Mouse (Mus musculus) kidney, postnatal 0 days (tissue): ENCODE results near the gene Jph2. TPM values are rescaled to one million over a fixed set of nuclear protein-coding genes. Genes with fewer than 3 reads are reported as not detected.

Experiments used
- ATAC-seq: fragments of 200-750 bp; cut with Nextera tagmentation; replicated peaks from 2 replicates; pipeline ENCODE4 v1.8.0; 2017; ENCODE audit warnings: low read depth, moderate number of reproducible peaks, moderate TSS enrichment, moderate library complexity; ENCODE audit not compliant: low FRiP score
- DNase-seq: peaks from one replicate; pipeline ENCODE4 v3.0.0-alpha.2; 2016; ENCODE audit warnings: low spot score
- H3K27ac ChIP-seq: fragments of 300-500 bp; sonication (generic); 2 replicates; pipeline ENCODE4 v1.5.1; 2014; ENCODE audit warnings: mild to moderate bottlenecking
- H3K27me3 ChIP-seq: fragments of 300-500 bp; sonication (generic); 2 replicates; pipeline ENCODE4 v1.6.1; 2014; ENCODE audit warnings: low read length, mixed read lengths; ENCODE audit not compliant: insufficient read depth
- H3K36me3 ChIP-seq: fragments of 300-500 bp; sonication (generic); 2 replicates; pipeline ENCODE4 v1.6.1; 2014; ENCODE audit warnings: low read length, mixed read lengths; ENCODE audit not compliant: insufficient read depth
- H3K4me1 ChIP-seq: fragments of 300-500 bp; sonication (generic); replicated peaks from 2 replicates; pipeline ENCODE4 v1.6.1; 2014; ENCODE audit warnings: antibody characterized with exemption, low read length, mixed read lengths; ENCODE audit not compliant: insufficient read depth
- H3K4me2 ChIP-seq: fragments of 300-500 bp; sonication (generic); 2 replicates; pipeline ENCODE4 v1.6.1; 2014; ENCODE audit warnings: mild to moderate bottlenecking, low read length, moderate library complexity, mixed read lengths
- H3K4me3 ChIP-seq: fragments of 300-500 bp; sonication (generic); replicated peaks from 2 replicates; pipeline ENCODE4 v1.5.1; 2014; ENCODE audit warnings: low read depth, low read length
- H3K9ac ChIP-seq: fragments of 300-500 bp; sonication (generic); 2 replicates; pipeline ENCODE4 v1.6.1; 2014; ENCODE audit warnings: low read depth, low read length
- H3K9me3 ChIP-seq: fragments of 300-500 bp; sonication (generic); replicated peaks from 2 replicates; pipeline ENCODE4 v1.6.1; 2016; ENCODE audit warnings: low read length, inconsistent platforms, mixed read lengths
- CTCF ChIP-seq: IDR thresholded peaks from 2 replicates; pipeline ENCODE4 v1.5.1; 2016; ENCODE audit warnings: antibody characterized with exemption, low read depth, mild to moderate bottlenecking, moderate library complexity
- WGBS: fragments of 180-500 bp; shearing (Covaris S2); extraction: QIAGEN DNeasy Blood & Tissue Kit; methylation state at CpG from one replicate; pipeline ENCODE4 v1.1.7; 2014; 5-methylcytosine and 5-hydroxymethylcytosine counted together
- polyA plus RNA-seq: library from polyadenylated mRNA; unstranded; fragments of >200 nt; fragmentation: Nextera tagmentation; extraction: Ambion mirVana; gene quantifications from 2 replicates; pipeline ENCODE4 v1.2.1, GENCODE M21; 2015

Jph2 gene
- polyA plus RNA-seq, 1 experiment from 2014 or later, result 3.5 TPM

DNA sequence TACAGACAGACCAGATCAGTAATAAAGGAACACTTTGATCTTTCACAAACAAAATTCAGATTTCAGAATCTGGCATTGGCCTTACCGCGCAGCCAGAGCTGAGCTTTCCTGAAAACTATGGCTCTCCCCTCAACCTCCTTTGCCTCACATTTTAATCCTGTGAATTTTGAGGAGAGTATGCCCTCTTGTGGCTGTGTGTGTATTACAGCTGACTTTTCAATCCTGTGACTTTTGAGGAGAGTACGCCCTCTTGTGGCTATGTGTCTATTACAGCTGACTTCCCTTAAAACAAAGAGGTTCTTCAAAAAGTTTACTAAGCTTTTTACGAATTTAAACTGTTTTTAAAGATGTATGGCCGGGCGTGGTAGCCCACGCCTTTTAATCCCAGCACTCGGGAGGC, 3.4 kb upstream of the Jph2 start:
- H3K4me2 ChIP-seq, result no peak overlapping the region
- no peak for ATAC-seq
- peak; percentile 100 for TF ChIP-seq CTCF
- H3K27ac ChIP-seq, result no peak overlapping the region
- H3K4me1 ChIP-seq, result peaks cover 8% of the 10 kb centered on the region
- no peaks in the 10 kb centered on the region for H3K9me3 ChIP-seq
- H3K27me3 ChIP-seq, result no peaks in the 10 kb centered on the region
- 5% methylated on average over 8 of the region's 8 CpGs for WGBS
- peak; percentile 95 for DNase-seq
- peaks cover 3% of the 10 kb centered on the region; the same call in 1 of the 2 replicates for H3K36me3 ChIP-seq
- no peak overlapping the region for H3K4me3 ChIP-seq
- no peak overlapping the region for H3K9ac ChIP-seq

- 77% methylated on average over 8 of the region's 8 CpGs for WGBS
- H3K36me3 ChIP-seq, result no peaks in the 10 kb centered on the region
- peaks cover 8% of the 10 kb centered on the region for H3K4me1 ChIP-seq
- no peaks in the 10 kb centered on the region for H3K9me3 ChIP-seq
- ATAC-seq, result no peak
- no peak overlapping the region for H3K27ac ChIP-seq
- no peak overlapping the region for H3K9ac ChIP-seq
- H3K4me3 ChIP-seq, result no peak overlapping the region
- no peak overlapping the region for H3K4me2 ChIP-seq
- TF ChIP-seq CTCF, result no peak
- no peak for DNase-seq
- H3K27me3 ChIP-seq, result no peaks in the 10 kb centered on the region
These were observed 1.4 kb upstream of the Jph2 start for GRCm38 (mm10) chr2:163399222-163399621.

GRCm38 (mm10) chr2:163398770-163399169, 977 bp upstream of the Jph2 start:
- H3K9me3 ChIP-seq, result no peaks in the 10 kb centered on the region
- no peaks in the 10 kb centered on the region for H3K36me3 ChIP-seq
- DNase-seq (no peak), ATAC-seq (no peak)
- no peak for TF ChIP-seq CTCF
- H3K27ac ChIP-seq, result 0 out of 2 replicates have a peak overlapping the region, but pooled peaks have one; percentile 14
- peaks cover 8% of the 10 kb centered on the region for H3K4me1 ChIP-seq
- no peak overlapping the region for H3K4me3 ChIP-seq
- H3K4me2 ChIP-seq, result no peak overlapping the region
- H3K9ac ChIP-seq, result no peak overlapping the region
- WGBS, result 63% methylated on average over 4 of the region's 4 CpGs
- no peaks in the 10 kb centered on the region for H3K27me3 ChIP-seq

- Histone ChIP-seq H3K27ac (no peak overlapping the region), H3K9ac (peak overlapping the region; percentile 40; the same call in 1 of the 2 replicates), H3K4me3 (peak overlapping the region; percentile 28), H3K4me1 (peaks cover 13% of the 10 kb centered on the region), H3K36me3 (no peaks in the 10 kb centered on the region), H3K9me3 (no peaks in the 10 kb centered on the region), H3K27me3 (no peaks in the 10 kb centered on the region), H3K4me2 (peak overlapping the region; percentile 55)
- DNase-seq (no peak), ATAC-seq (no peak; the same call in 1 of the 2 replicates)
- no peak for TF ChIP-seq CTCF
- WGBS, result 85% methylated on average over 19 of the region's 19 CpGs
These were observed 722 bp downstream of the Jph2 start for GRCm38 (mm10) chr2:163397071-163397470.

GRCm38 (mm10) chr2:163394977-163395376, 2.8 kb downstream of the Jph2 start:
- 71% methylated on average over 6 of the region's 6 CpGs for WGBS
- H3K36me3 ChIP-seq, result no peaks in the 10 kb centered on the region

GRCm38 (mm10) chr2:163393976-163394375, 3.8 kb downstream of the Jph2 start:
- Histone ChIP-seq H3K36me3 (no peaks in the 10 kb centered on the region), H3K27ac (no peak overlapping the region), H3K9me3 (no peaks in the 10 kb centered on the region), H3K4me2 (no peak overlapping the region), H3K4me1 (peaks cover 14% of the 10 kb centered on the region), H3K4me3 (no peak overlapping the region), H3K9ac (no peak overlapping the region), H3K27me3 (no peaks in the 10 kb centered on the region)
- no peak for TF ChIP-seq CTCF
- 73% methylated on average over 6 of the region's 6 CpGs for whole genome bisulfite sequencing
- ATAC-seq, result no peak
- DNase-seq, result no peak

More at GRCm38 (mm10) chr2:163394977-163395376, 2.8 kb downstream of the Jph2 start:
- Histone ChIP-seq H3K4me3 (no peak overlapping the region), H3K27me3 (no peaks in the 10 kb centered on the region), H3K4me1 (peaks cover 14% of the 10 kb centered on the region), H3K9ac (no peak overlapping the region), H3K4me2 (no peak overlapping the region), H3K9me3 (no peaks in the 10 kb centered on the region), H3K27ac (no peak overlapping the region)
- TF ChIP-seq CTCF, result no peak
- no peak for ATAC-seq
- no peak for DNase-seq

GRCm38 (mm10) chr2:163393241-163393640, 4.6 kb downstream of the Jph2 start:
- no peak for TF ChIP-seq CTCF
- DNase-seq (no peak), ATAC-seq (no peak)
- Histone ChIP-seq H3K4me1 (peaks cover 14% of the 10 kb centered on the region), H3K9me3 (no peaks in the 10 kb centered on the region), H3K36me3 (no peaks in the 10 kb centered on the region), H3K9ac (no peak overlapping the region), H3K27ac (no peak overlapping the region), H3K27me3 (no peaks in the 10 kb centered on the region), H3K4me3 (no peak overlapping the region), H3K4me2 (no peak overlapping the region)
- 88% methylated on average over 10 of the region's 10 CpGs for WGBS
